Mouse (Mus musculus): ENCODE measurements around the gene Lypd6b.

Lypd6b gene

DNA sequence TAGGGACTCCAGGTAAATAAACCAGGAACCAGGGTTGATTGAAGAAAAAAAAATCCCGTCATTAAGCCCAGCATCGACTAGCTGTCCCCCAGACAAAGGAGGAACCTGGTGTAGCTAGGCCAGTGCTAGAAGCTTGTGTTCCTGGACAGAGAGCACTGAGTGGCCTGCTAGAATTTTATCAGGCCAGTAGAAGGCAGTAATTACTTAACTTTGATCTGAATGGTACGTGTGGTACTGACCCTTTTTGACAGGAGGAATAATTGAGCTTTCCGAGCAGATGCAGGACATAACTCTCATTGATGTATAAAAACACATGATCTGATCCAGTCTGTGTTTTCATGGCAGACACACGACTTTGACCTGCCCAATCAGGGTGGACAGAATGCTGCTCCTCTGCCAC is 154.6 kb downstream of the Lypd6b start:
- DNase-seq (ENCODE audit: low spot score in 2 of 2), result no peak

DNA sequence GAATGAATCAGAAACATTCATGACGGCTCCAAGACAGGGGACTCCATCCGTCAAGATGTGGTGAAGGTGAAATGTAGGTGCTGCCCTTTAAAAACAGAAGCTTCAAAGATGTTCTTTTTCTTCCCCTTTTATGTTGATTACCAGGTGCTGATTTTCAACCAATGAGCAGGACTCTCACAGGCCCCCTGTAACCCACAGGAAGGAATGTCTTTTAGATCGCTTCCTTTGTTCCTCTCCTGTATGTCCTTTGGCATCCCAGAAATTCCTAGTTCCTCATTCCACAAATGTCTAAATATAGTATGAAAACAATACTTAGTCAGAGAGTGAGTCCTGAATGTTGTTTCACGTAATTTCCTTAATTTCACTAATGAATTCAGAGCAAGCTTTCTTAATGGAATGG is 164.2 kb downstream of the Lypd6b start:
- DNase-seq (ENCODE audit: low spot score in 2 of 2), result no peak

- no peak for DNase-seq (ENCODE audit: low spot score in 2 of 2)
Measured at GRCm38 (mm10) chr2:49952632-49953293, 165.3 kb downstream of the Lypd6b start.

GRCm38 (mm10) chr2:49957449-49957848 is 170.0 kb downstream of the Lypd6b start:
- DNase-seq (ENCODE audit: low spot score in 2 of 2), result no peak

DNA sequence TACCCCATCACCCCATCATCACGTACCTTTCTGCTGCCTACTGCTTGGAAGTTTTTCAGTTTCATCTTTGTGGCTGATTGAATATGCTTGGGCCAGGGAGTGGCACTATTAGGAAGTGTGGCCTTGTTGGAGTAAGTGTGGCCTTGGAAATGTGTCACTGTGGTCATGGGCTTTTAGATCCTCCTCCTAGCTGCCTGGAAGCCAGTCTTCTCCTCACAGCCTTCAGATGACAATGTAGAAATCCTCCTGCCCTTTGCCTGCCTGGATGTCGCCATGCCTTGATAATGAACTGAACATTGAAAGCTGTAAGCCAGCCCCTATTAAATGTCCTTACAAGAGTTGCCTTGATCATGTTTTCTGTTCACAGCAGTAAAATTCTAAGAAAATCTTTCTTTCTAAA is 174.5 kb downstream of the Lypd6b start:
- no peak for DNase-seq (ENCODE audit: low spot score in 2 of 2)

- no peak for DNase-seq (ENCODE audit: low spot score in 2 of 2)
Measured at GRCm38 (mm10) chr2:49964899-49965298, 177.4 kb downstream of the Lypd6b start.

- no peak for DNase-seq (ENCODE audit: low spot score in 2 of 2)
Measured at GRCm38 (mm10) chr2:49967748-49968147, 180.3 kb downstream of the Lypd6b start.

- no peak for DNase-seq (ENCODE audit: low spot score in 2 of 2)
Measured at GRCm38 (mm10) chr2:49970990-49971389, 183.5 kb downstream of the Lypd6b start.

- DNase-seq (ENCODE audit: low spot score in 2 of 2), result no peak
Measured at GRCm38 (mm10) chr2:49978606-49979005, 191.1 kb downstream of the Lypd6b start.

DNA sequence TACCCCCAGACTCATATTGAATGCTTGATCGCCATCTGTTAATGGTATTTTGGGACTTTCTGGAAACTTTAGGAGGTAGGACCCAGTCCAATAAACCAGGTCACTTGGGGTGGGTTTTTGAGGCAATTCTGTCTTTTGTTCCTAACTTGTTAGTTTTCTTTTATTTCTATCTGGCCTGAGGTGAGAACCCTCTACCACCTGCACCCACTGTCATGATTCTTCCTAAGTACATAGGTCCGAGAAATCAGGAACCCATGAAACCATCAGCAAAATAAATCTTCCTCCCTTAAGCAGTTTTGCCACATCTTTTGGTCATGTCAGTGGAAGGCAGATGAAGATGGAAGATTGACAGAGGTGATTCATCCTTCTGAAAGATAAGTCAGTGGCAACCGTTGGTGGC is 192.5 kb downstream of the Lypd6b start:
- no peak for DNase-seq (ENCODE audit: low spot score in 2 of 2)

- DNase-seq (ENCODE audit: low spot score in 2 of 2), result no peak
Measured at GRCm38 (mm10) chr2:49983021-49983420, 195.5 kb downstream of the Lypd6b start.

GRCm38 (mm10) chr2:49984780-49985179 is 197.3 kb downstream of the Lypd6b start:
- DNase-seq (ENCODE audit: low spot score in 2 of 2), result no peak

DNA sequence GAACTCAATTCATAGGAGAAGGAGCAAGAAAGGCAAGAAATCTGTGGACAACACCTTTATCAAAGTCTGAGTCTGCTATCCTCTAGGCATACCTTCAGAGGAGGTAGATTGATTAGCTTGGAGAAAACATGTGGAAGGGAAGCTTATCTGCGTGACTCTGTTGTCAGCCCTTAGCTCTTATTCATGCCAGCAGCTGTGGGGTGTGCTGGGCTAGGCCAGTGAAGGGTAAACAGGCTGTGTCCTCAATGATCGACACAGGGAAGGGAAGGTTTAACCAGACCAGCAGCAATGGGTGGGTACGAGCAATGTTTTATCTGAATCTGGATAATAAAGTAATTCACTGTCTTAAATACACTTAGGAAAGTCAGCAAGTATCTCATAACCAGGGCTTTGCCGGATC is 208.4 kb downstream of the Lypd6b start:
- DNase-seq (ENCODE audit: low spot score in 2 of 2), result no peak

GRCm38 (mm10) chr2:49997216-49997615 is 209.7 kb downstream of the Lypd6b start:
- no peak for DNase-seq (ENCODE audit: low spot score in 2 of 2)
